Mouse (Mus musculus) brain, embryonic 18.5 days (tissue): ENCODE data around the gene Atg4a.

Experiments
- DNase-seq: peaks from one replicate; pipeline ENCODE4 v3.0.0-alpha.2; 2012; ENCODE audit warnings: low read depth, low spot score

Atg4a gene

DNA sequence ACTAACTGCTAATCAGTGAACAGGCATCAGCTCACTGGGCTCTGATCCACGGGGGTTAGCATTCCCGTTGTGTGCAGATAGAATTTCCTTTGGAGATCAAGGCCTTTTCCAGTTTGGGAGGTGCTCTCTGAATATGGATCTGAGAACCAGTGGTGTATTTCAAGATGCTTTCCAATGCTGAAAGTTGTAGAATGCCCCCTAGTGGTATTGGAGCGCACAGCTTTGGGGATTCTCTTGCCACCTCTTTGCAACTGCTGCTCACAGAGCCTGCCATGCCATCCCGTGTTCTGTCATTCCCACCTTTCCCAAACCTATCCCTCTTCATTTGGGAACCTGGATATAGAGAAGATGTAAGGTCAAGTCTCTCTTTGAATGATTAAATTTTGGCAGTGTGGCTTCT, 201.5 kb downstream of the Atg4a start:
- no peak for DNase-seq

GRCm38 (mm10) chrX:141160371-141160770, 203.7 kb downstream of the Atg4a start:
- DNase-seq, result no peak

DNA sequence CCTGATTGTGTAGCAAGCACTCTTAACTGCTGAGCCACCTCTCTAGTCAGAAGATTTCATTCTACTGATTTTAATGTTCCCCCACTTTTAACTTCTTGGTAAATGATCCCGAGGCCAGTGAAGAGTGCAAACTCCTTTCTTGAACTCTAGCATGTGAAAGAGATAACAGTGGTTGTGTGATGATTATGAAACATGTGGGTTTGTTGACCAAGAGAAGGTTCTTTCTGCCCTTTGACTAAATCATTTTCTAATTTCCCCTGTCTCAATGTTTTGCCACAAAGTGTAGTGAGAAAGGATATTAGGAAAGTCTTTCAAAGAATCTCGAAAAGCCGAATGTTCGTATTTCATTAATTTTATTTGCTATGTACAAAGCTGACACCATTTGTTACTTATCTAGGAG, 208.4 kb downstream of the Atg4a start:
- no peak for DNase-seq

GRCm38 (mm10) chrX:141175353-141175752, 218.6 kb downstream of the Atg4a start:
- no peak for DNase-seq

GRCm38 (mm10) chrX:141195036-141195435, 238.3 kb downstream of the Atg4a start:
- no peak for DNase-seq

DNA sequence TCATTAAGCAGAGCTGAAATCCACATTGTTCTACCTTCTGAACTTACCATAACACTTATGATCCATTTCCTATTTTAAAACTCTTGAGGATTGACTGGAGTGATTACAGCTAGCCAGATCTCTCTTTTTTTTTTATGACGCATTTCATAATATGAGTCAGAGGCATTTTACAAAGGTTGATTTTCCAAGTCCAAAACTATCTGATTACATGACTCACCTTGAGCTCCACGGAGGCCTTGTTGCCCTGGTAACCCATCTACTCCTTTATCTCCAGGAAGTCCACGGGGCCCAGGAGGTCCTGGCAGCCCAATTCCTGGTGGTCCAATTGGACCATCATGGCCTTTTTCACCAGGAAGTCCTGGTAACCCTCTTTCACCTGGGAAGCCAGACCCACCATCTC, 242.3 kb downstream of the Atg4a start:
- no peak for DNase-seq

GRCm38 (mm10) chrX:141212802-141213201, 256.1 kb downstream of the Atg4a start:
- peak; percentile 20 for DNase-seq
